Mouse (Mus musculus): ENCODE measurements around the gene Car2.

DNA sequence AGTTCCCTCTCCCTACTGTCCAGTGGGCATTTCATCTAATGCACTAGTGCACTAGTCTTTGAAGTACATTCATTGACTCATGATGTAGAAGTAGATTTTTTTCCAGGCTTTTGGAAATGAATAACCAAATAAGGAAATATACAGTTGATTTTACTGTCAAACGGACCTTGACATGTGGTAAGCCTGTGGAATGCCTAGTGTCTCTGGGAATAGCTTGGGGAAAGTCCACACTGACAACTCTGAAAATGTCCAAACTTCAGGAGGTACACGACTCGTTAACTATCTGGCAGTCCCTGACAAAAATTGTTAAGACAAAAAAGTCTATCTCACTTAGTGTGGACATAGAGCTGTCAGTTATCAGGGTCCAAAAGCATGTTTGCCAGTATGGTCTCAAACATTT lies 18.1 kb downstream of the Car2 start:
- TF ChIP-seq CTCF (IDR thresholded peaks at IDR 0.05) (no peak), EP300 (IDR thresholded peaks at IDR 0.05) (no peak)

Data from lung, postnatal 0 days (tissue).